Mouse (Mus musculus): ENCODE results near the gene Isl2. TPM values are rescaled to one million over a fixed set of nuclear protein-coding genes. Genes with fewer than 3 reads are reported as not detected.
A peak's percentile ranks its signal among the peaks of the same experiment; 100 is the strongest.

Gene Isl2
- polyA plus RNA-seq, 1 experiment from 2014 or later: 5.0 TPM

GRCm38 (mm10) chr9:55541681-55542365, 3.4 kb downstream of the Isl2 start:
- no peaks in the 10 kb centered on the region for H3K36me3 ChIP-seq
- DNase-seq (ENCODE audit: low spot score): peak; percentile 63
- H3K9me3 ChIP-seq (replicated peaks): no peaks in the 10 kb centered on the region
- under 1% methylated on average over 59 of the region's 59 CpGs for WGBS
- no peak overlapping the region for H3K27ac ChIP-seq (replicated peaks)
- peaks cover 67% of the 10 kb centered on the region for H3K4me1 ChIP-seq
- peaks cover 100% of the 10 kb centered on the region for H3K27me3 ChIP-seq (ENCODE audit: low read depth, poor library complexity, severe bottlenecking)
- H3K4me3 ChIP-seq: peak overlapping the region; percentile 54

GRCm38 (mm10) chr9:55542366-55543325, 4.2 kb downstream of the Isl2 start:
- Histone ChIP-seq H3K4me3 (peak overlapping the region; percentile 54), H3K9me3 (replicated peaks) (no peaks in the 10 kb centered on the region), H3K27me3 (ENCODE audit: low read depth, poor library complexity, severe bottlenecking) (peaks cover 100% of the 10 kb centered on the region), H3K36me3 (no peaks in the 10 kb centered on the region), H3K4me1 (peaks cover 67% of the 10 kb centered on the region), H3K27ac (replicated peaks) (no peak overlapping the region)
- under 1% methylated on average over 59 of the region's 59 CpGs for WGBS
- peak; percentile 56 for DNase-seq (ENCODE audit: low spot score)

DNA sequence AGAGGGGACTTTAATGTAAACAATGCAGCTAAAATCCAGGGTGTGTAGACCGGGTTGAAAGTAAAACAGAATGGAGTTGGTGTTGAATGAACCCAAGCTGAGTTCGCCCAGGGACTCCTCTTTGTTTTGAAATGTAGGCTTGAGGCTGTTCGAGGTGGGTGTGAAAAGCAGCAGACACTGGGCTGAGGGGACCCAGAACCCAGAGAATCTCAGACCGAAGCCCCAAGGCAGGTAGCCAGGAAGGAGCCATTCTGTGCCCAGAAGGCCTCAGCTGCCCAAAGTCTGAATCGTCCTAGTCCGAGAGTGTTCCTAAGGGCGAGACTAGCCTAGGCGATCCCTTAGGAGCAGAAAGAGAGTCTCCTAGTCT, 4.8 kb downstream of the Isl2 start:
- Histone ChIP-seq H3K4me3 (peak overlapping the region; percentile 46; the same call in 1 of the 2 replicates), H3K27ac (replicated peaks) (no peak overlapping the region), H3K4me1 (peaks cover 67% of the 10 kb centered on the region), H3K27me3 (ENCODE audit: low read depth, poor library complexity, severe bottlenecking) (peaks cover 100% of the 10 kb centered on the region), H3K9me3 (replicated peaks) (no peaks in the 10 kb centered on the region), H3K36me3 (no peaks in the 10 kb centered on the region)
- WGBS: 4% methylated on average over 8 of the region's 8 CpGs
- no peak for DNase-seq (ENCODE audit: low spot score)

GRCm38 (mm10) chr9:55543703-55544401, 5.4 kb downstream of the Isl2 start:
- DNase-seq (ENCODE audit: low spot score): peak; percentile 80
- under 1% methylated on average over 46 of the region's 46 CpGs for WGBS
- Histone ChIP-seq H3K9me3 (replicated peaks) (no peaks in the 10 kb centered on the region), H3K4me3 (peak overlapping the region; percentile 46), H3K36me3 (no peaks in the 10 kb centered on the region), H3K4me1 (peaks cover 67% of the 10 kb centered on the region), H3K27me3 (ENCODE audit: low read depth, poor library complexity, severe bottlenecking) (peaks cover 100% of the 10 kb centered on the region), H3K27ac (replicated peaks) (no peak overlapping the region; the same call in 1 of the 2 replicates)

GRCm38 (mm10) chr9:55544861-55545555, 6.5 kb downstream of the Isl2 start:
- Histone ChIP-seq H3K4me3 (peak overlapping the region; percentile 46; the same call in 1 of the 2 replicates), H3K27me3 (ENCODE audit: low read depth, poor library complexity, severe bottlenecking) (peaks cover 100% of the 10 kb centered on the region), H3K36me3 (no peaks in the 10 kb centered on the region), H3K9me3 (replicated peaks) (no peaks in the 10 kb centered on the region), H3K4me1 (peaks cover 69% of the 10 kb centered on the region), H3K27ac (replicated peaks) (no peak overlapping the region)
- DNase-seq (ENCODE audit: low spot score): peak; percentile 72
- WGBS: under 1% methylated on average over 30 of the region's 30 CpGs

DNA sequence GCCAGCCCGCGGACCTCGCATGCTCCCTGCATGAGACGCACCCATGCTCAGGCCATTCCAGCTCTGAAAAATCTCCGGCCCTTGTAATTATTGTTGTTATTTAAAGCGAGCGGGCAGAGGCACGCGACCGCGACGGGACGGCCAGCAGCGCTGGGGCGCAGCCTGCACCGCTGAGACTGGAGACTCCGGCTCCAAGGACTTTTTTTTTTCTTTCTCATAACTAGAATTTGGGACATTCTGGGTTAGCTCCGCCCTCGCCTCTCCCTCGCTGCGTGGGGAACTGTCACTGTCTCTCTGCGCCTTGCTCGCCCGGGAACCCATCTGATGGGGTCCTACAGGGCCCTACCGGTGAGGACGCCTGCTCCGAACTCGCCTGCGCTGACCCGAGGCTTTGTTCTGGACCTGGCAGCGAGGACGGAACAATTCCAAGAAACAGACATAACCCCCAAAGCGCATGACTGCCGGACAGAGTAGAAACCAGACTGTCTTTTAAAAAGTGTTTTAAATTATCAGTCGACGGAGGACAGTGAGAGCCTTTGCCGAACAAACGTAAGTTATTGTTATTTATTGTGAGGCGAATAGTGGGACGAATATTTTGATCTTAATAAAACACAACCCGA, 7.2 kb downstream of the Isl2 start:
- Histone ChIP-seq H3K27me3 (ENCODE audit: low read depth, poor library complexity, severe bottlenecking) (peaks cover 100% of the 10 kb centered on the region), H3K9me3 (replicated peaks) (no peaks in the 10 kb centered on the region), H3K27ac (replicated peaks) (no peak overlapping the region), H3K4me1 (peaks cover 62% of the 10 kb centered on the region), H3K36me3 (no peaks in the 10 kb centered on the region), H3K4me3 (peak overlapping the region; percentile 46)
- WGBS: 5% methylated on average over 41 of the region's 41 CpGs
- DNase-seq (ENCODE audit: low spot score): peak; percentile 57

GRCm38 (mm10) chr9:55546176-55547010, 7.9 kb downstream of the Isl2 start:
- Histone ChIP-seq H3K4me3 (peak overlapping the region; percentile 46), H3K36me3 (no peaks in the 10 kb centered on the region), H3K27me3 (ENCODE audit: low read depth, poor library complexity, severe bottlenecking) (peaks cover 100% of the 10 kb centered on the region), H3K27ac (replicated peaks) (no peak overlapping the region), H3K9me3 (replicated peaks) (no peaks in the 10 kb centered on the region), H3K4me1 (peaks cover 56% of the 10 kb centered on the region)
- DNase-seq (ENCODE audit: low spot score): peak; percentile 65
- WGBS: 2% methylated on average over 63 of the region's 63 CpGs

GRCm38 (mm10) chr9:55548871-55549270, 10.4 kb downstream of the Isl2 start:
- peaks cover 82% of the 10 kb centered on the region for H3K27me3 ChIP-seq (ENCODE audit: low read depth, poor library complexity, severe bottlenecking)
- WGBS: 12% methylated on average over 3 of the region's 3 CpGs
- H3K36me3 ChIP-seq: no peaks in the 10 kb centered on the region
- peaks cover 37% of the 10 kb centered on the region for H3K4me1 ChIP-seq
- H3K9me3 ChIP-seq (replicated peaks): no peaks in the 10 kb centered on the region
- no peak overlapping the region for H3K4me3 ChIP-seq
- H3K27ac ChIP-seq (replicated peaks): no peak overlapping the region
- DNase-seq (ENCODE audit: low spot score): no peak

- Histone ChIP-seq H3K27me3 (ENCODE audit: low read depth, poor library complexity, severe bottlenecking) (peaks cover 76% of the 10 kb centered on the region), H3K9me3 (replicated peaks) (no peaks in the 10 kb centered on the region), H3K27ac (replicated peaks) (no peak overlapping the region), H3K4me3 (no peak overlapping the region; the same call in 1 of the 2 replicates), H3K4me1 (peaks cover 31% of the 10 kb centered on the region), H3K36me3 (no peaks in the 10 kb centered on the region)
- 6% methylated on average over 16 of the region's 16 CpGs for WGBS
- DNase-seq (ENCODE audit: low spot score): peak; percentile 25
Observed at GRCm38 (mm10) chr9:55549302-55549890, 10.9 kb downstream of the Isl2 start.

- DNase-seq (ENCODE audit: low spot score): no peak
- no peaks in the 10 kb centered on the region for H3K4me1 ChIP-seq
- no peak overlapping the region for H3K27ac ChIP-seq (replicated peaks)
- H3K9me3 ChIP-seq (replicated peaks): no peaks in the 10 kb centered on the region
- 86% methylated on average over 1 of the region's 1 CpGs for WGBS
- H3K4me3 ChIP-seq: no peak overlapping the region
- H3K27me3 ChIP-seq (ENCODE audit: low read depth, poor library complexity, severe bottlenecking): peaks cover 20% of the 10 kb centered on the region
- H3K36me3 ChIP-seq: no peaks in the 10 kb centered on the region
Observed at GRCm38 (mm10) chr9:55554986-55555385, 16.5 kb downstream of the Isl2 start.

DNA sequence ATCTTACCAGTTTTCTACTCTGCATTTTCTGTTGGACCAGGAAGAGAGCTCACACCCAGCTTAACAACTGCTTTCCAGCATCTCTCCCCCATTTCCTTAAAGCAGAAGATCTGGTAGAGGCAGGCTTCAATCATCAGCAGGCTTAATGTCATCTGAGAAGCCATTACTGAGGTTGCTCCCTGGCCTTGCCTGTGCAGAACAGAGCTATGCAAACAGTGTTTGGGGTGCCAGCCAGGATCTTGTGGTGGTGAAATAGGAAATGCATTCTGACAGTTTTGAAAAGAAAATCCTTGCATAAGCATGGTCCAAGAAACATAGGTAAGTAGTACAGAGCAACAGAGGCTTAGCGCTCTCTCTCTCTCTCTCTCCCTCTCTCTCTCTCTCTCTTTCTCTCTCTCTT, 22.5 kb downstream of the Isl2 start:
- WGBS: 100% methylated on average over 1 of the region's 1 CpGs
- Histone ChIP-seq H3K36me3 (no peaks in the 10 kb centered on the region), H3K9me3 (replicated peaks) (no peaks in the 10 kb centered on the region), H3K27ac (replicated peaks) (no peak overlapping the region), H3K4me3 (no peak overlapping the region), H3K27me3 (ENCODE audit: low read depth, poor library complexity, severe bottlenecking) (no peaks in the 10 kb centered on the region), H3K4me1 (peaks cover 6% of the 10 kb centered on the region)
- no peak for DNase-seq (ENCODE audit: low spot score)
